ENCODE assay signal across 8 mouse cellular contexts in the genomic region with DNA sequence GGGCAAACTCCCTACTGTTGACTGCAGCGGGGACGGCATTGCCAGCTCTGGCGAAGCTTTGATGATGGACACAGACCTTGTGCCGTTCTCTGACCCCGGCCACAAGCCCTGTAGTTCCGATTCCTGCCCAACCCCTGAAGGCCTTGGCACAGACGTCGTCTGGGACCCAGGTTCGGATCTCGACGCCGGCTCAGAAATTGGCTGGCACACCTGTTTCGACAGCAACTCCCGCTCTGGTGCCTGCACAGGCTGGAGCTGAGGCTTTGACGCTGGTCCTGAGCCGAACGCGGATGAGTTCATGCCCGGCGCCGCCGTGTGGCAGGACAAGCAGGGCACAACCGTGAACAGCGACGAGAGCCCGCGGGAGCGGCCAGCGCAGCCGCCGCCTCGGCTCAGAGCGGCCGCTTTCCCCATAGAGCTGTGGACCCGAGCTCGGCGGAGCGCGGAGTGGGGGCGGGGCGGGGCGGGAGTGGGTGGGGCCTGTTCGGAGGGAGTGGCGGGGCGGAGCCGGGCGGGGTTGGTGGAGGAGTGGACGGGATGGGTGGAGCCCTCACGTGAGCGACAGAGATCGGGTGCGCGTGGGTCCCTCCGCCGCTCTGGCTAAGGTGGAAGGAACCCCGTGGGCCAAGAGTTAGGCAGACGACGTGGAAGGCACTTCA. TPM values are rescaled to one million over a fixed set of nuclear protein-coding genes. Genes with fewer than 3 reads are reported as not detected.
DNase-seq lines count a peak whose midpoint lies in the region; ATAC-seq and TF ChIP-seq lines count a peak whose summit lies in the region.

TSS of gene Osbp2 (minus strand) at position 450 of the 659 bp plus-strand sequence.

- no peak within 1 kb of the TSS for H3K27ac ChIP-seq in forebrain, embryonic 14.5 days (ENCODE audit: low read depth, low read length)
- H3K27ac ChIP-seq in lung, embryonic 15.5 days: no peak within 1 kb of the TSS
- H3K27ac ChIP-seq in olfactory bulb, adult 2 months (ENCODE audit: insufficient read depth, low read depth, low read length): no peak within 1 kb of the TSS

- H3K27me3 ChIP-seq in E14TG2a.4 (ENCODE audit: insufficient read depth, low read length): peaks cover 59% of the 10 kb centered on the region
- 0 out of 2 replicates have a peak, but pooled peaks cover 3% of the 10 kb centered on the region for H3K27me3 ChIP-seq in forebrain, embryonic 14.5 days (replicated peaks; ENCODE audit: control insufficient read depth, insufficient read depth, low read length)
- peaks cover 23% of the 10 kb centered on the region for H3K27me3 ChIP-seq in lung, embryonic 15.5 days

- intact Hi-C loops in heart, postnatal 36 days (cut with DNase I): no loop called here

- no peak for TF ChIP-seq CTCF in E14TG2a.4 (conservative IDR thresholded peaks at IDR 0.05; ENCODE audit: low read length)
- no peak for TF ChIP-seq CTCF in olfactory bulb, adult 2 months (IDR thresholded peaks at IDR 0.05; ENCODE audit: insufficient read depth, low read depth, low read length)

- H3K9me3 ChIP-seq in E14TG2a.4 (ENCODE audit: low read length): no peaks in the 10 kb centered on the region
- H3K9me3 ChIP-seq in forebrain, embryonic 14.5 days (replicated peaks; ENCODE audit: control insufficient read depth, low read length): no peaks in the 10 kb centered on the region
- H3K9me3 ChIP-seq in lung, embryonic 15.5 days: no peaks in the 10 kb centered on the region

- peak within 1 kb of the TSS; percentile 80 for H3K4me3 ChIP-seq in E14TG2a.4 (replicated peaks; ENCODE audit: low read length)
- peak within 1 kb of the TSS; percentile 43 for H3K4me3 ChIP-seq in forebrain, embryonic 14.5 days (ENCODE audit: low read depth, low read length)
- H3K4me3 ChIP-seq in lung, embryonic 15.5 days: peak within 1 kb of the TSS; percentile 46
- peak within 1 kb of the TSS; percentile 53 for H3K4me3 ChIP-seq in olfactory bulb, adult 2 months (ENCODE audit: insufficient read depth, low read depth, low read length)

- DNase-seq in cerebellum, adult 11 months: peak; percentile 89
- DNase-seq in forebrain, embryonic 14.5 days (ENCODE audit: low spot score): peak; percentile 79
- DNase-seq in heart, postnatal 36 days: peak; percentile 53 to 63
- DNase-seq in layer of hippocampus, adult 8-10 months (ENCODE audit: low spot score in 2 of 2): peak; percentile 69 to 72
- peak; percentile 31 to 39 for DNase-seq in thymus, adult 18-20 months

- WGBS in forebrain, embryonic 14.5 days: 4% methylated on average over 57 of the region's 58 CpGs
- 3% methylated on average over 53 of the region's 58 CpGs for WGBS in lung, embryonic 15.5 days
- 4% methylated on average over 51 of the region's 58 CpGs for WGBS in olfactory bulb, adult 2 months

- H3K36me3 ChIP-seq in E14TG2a.4 (ENCODE audit: insufficient read depth, low read length): no peaks in the 10 kb centered on the region
- no peaks in the 10 kb centered on the region for H3K36me3 ChIP-seq in forebrain, embryonic 14.5 days (ENCODE audit: control insufficient read depth, insufficient read depth, low read length)
- H3K36me3 ChIP-seq in lung, embryonic 15.5 days: no peaks in the 10 kb centered on the region

- H3K4me1 ChIP-seq in E14TG2a.4 (replicated peaks; ENCODE audit: low read depth, low read length): peaks cover 19% of the 10 kb centered on the region
- peaks cover 7% of the 10 kb centered on the region for H3K4me1 ChIP-seq in forebrain, embryonic 14.5 days (ENCODE audit: control insufficient read depth, insufficient read depth, low read length)
- H3K4me1 ChIP-seq in lung, embryonic 15.5 days: peaks cover 13% of the 10 kb centered on the region
- H3K4me1 ChIP-seq in olfactory bulb, adult 2 months (ENCODE audit: control insufficient read depth, insufficient read depth, low read length): peaks cover 14% of the 10 kb centered on the region

- peak; percentile 31; the same call in 1 of the 2 replicates for TF ChIP-seq POLR2A in olfactory bulb, adult 2 months (IDR thresholded peaks at IDR 0.05; ENCODE audit: insufficient read depth, low read depth, low read length)

- H3K9ac ChIP-seq in forebrain, embryonic 14.5 days (ENCODE audit: low read length): peak within 1 kb of the TSS; percentile 64
- H3K9ac ChIP-seq in lung, embryonic 15.5 days: peak within 1 kb of the TSS; percentile 41; the same call in 1 of the 2 replicates

- ATAC-seq in forebrain, embryonic 14.5 days: peak; percentile 96
- ATAC-seq in lung, embryonic 15.5 days (ENCODE audit: borderline replicate concordance, extremely low read depth, low FRiP score, low TSS enrichment): peak; percentile 97

- H3K4me2 ChIP-seq in forebrain, embryonic 14.5 days (ENCODE audit: low read length): peak within 1 kb of the TSS; percentile 72
- H3K4me2 ChIP-seq in lung, embryonic 15.5 days: peak within 1 kb of the TSS; percentile 90

RNA-seq across cellular contexts. Expression of gene Osbp2, which starts in this region (rescaled TPM):
- 7.4 and 11.1 TPM in 2 replicates for polyA plus RNA-seq in forebrain, embryonic 14.5 days (2014; fragmentation: Nextera tagmentation; extraction: Ambion mirVana)
- total RNA-seq in heart, postnatal 36 days (2021): 10 to 100 TPM; 14.1 to 14.3 TPM
- 10 to 100 TPM; 63.6 to 77.0 (median 69.9) TPM for total RNA-seq in layer of hippocampus, adult 8-10 months (2022)
- 0.20 and 0.34 TPM in 2 replicates for polyA plus RNA-seq in lung, embryonic 15.5 days (2015; fragmentation: Nextera tagmentation; extraction: Ambion mirVana)
- not detected in 2 replicates for polyA plus RNA-seq in olfactory bulb, adult 2 months (2012; ENCODE audit: insufficient read depth, insufficient read length, low replicate concordance, missing spikeins)

Comparison
In these comparisons a context has a peak if more than half of its experiments do, and no peak if none do; other contexts are left out.
1. RNA of gene Osbp2 (total RNA-seq): 63.6 to 77.0 TPM in layer of hippocampus, adult 8-10 months; 14.1 to 14.3 TPM in heart, postnatal 36 days; every median in the first group is over 4 times any median in the second.
2. Peak in ATAC-seq, H3K4me3 ChIP-seq, H3K9ac ChIP-seq and H3K4me2 ChIP-seq in lung, embryonic 15.5 days; RNA of the gene not detected or under 1 TPM.
3. DNase-seq: peak in every context shown above with its lines; median percentile 89 in cerebellum, adult 11 months; 79 in forebrain, embryonic 14.5 days; 70 in layer of hippocampus, adult 8-10 months; 58 in heart, postnatal 36 days; 35 in thymus, adult 18-20 months.
4. Peak in every context shown above with its lines, with median percentiles within 50 percentile points of each other: H3K4me3 ChIP-seq.